Mouse (Mus musculus) layer of hippocampus, adult 11-12 months (tissue): ENCODE measurements around the gene Yaf2.
"Not testable (repeated sequence)": the region's sequence is repeated elsewhere in the genome, so short reads cannot be mapped to it uniquely, and the experiment has no call there.

ENCODE experiments used
- DNase-seq: peaks from one replicate; pipeline ENCODE4 v3.0.0; 2022; ENCODE audit warnings: low spot score

Yaf2 gene

DNA sequence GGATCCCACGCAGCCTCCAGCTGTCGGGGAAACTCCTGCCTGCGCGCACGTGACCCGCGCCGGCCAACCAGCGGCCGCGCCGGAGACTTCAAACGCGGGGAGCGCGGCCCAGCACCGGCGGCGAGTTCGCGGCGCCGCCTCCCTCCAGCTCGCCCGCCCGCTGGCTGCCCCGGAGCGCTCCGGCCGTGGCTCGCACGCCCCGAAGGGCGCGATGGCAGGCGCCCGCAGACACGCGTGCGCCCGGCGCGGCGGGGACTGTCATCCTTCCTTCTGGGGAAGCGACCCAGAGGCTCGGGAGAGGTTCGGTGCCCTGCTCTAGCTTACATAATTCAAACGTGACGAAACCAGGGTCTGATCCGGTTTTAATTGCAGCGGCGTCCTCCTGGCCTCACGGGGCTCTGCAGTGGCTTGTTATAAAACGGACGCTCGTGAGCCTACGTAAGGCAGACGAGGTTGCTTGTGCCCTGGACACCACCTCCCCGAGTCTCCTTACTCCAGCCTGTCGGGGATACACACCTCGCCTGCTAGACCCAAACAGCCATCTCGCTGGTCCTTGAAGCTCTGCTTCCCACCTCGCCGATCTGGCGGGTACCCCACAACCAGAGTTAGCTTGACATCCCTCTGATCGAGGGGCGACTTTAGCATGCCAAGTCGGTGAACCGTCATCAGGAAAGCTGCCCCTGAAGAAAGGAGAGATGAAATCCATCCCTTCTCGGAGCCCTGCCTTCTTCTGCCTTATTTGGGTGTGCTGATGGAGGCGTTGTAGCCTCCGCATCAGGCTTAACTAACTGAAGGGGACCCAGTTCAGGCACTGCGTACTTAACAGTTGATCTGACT, at the start of gene Yaf2:
Gene Yaf2 (minus strand): TSS at position 11 of the 837 bp plus-strand sequence.
- peak; percentile 85 for DNase-seq

DNA sequence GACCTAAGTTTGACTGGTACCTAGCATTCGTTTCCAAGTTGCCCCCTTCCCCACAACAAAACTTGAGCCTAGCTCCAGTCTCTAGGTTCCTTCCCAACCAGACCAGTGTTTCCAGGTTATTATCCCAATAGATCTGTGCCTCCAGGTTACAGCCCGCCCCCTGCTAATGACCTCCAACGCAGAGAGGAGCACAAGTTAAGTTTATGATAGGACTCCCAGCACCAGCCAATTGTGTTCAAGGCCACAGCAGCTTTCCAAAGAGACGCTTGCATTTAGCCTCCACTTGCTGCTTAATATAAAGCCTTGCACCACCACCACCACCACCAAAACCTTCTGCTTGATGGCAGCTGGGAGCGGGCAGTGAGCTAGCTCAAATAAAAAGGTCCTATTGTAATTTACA, 44.6 kb upstream of the Yaf2 start:
- DNase-seq: no peak

GRCm38 (mm10) chr15:93379177-93379576, 42.4 kb upstream of the Yaf2 start:
- no peak for DNase-seq

GRCm38 (mm10) chr15:93375696-93376095, 39.0 kb upstream of the Yaf2 start:
- no peak for DNase-seq

- not testable (repeated sequence) for DNase-seq
Measured at GRCm38 (mm10) chr15:93372525-93373119, 35.9 kb upstream of the Yaf2 start.

DNA sequence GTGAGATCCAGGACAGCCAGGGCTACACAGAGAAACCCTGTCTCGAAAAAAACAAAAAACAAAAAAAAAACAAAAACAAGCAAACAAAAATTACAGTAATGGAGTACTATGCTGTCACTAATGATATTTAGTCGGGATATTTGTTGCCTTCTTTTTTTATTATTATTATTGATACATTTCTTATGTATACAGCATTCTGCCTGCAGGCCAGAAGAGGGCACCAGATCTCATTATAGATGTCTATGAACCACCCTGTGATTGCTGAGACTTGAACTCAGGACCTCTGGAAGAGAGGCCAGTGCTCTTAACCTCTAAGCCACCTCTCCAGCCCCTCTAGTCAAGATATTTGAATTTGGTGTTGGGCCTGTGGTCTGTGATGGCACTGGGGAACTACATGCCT, 35.1 kb upstream of the Yaf2 start:
- no peak for DNase-seq

GRCm38 (mm10) chr15:93368558-93368957, 31.8 kb upstream of the Yaf2 start:
- no peak for DNase-seq

DNA sequence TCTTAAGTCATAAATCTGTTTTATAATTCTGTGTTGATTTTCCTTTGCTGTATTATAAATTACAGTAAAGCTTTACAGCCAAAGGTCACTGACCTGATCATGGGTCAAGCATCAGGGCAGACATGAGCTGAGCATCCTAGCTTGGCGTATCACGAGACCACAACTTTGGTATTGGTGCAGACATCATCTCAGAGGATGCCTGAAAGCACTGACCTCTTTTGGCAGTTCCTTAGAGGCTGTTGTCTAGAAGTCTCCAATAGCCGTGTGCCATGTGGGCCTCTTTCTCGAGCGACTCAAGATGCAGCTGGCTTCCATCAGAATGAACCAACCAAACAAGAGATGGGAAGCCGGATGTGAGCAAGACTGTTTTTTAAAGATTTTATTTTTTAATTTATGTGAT, 28.8 kb upstream of the Yaf2 start:
- no peak for DNase-seq

DNA sequence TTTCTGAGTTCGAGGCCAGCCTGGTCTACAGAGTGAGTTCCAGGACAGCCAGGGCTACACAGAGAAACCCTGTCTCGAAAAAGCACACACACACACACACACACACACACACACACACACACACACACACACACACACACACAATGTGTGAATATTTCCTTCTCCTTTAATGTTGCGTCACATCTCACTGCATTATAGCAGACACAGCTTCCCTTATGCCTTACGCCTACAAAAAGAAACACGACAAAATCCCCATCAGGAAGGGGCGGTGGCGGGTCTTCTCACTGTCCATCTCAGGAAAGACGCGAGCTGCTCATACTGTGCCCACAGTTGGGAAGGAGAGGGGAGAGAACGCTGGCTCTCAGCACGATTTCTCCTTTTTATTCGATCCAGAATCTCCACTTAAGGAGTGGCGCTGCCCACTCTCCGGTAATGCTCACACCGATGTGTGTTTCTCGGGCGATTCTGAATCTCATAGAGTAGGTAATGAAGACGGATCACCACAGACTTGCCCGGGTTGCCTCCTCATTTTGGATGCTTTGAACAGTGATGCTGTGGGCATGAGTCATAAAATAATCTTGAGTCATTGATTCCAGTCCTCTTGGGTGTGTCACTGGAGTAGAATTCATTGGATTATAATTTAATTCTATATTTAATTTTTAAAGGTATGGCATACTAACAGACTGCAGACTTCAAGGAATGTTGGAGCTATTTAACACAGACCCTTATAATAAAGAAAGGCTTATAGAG, 21.8 kb upstream of the Yaf2 start:
- DNase-seq: no peak

- DNase-seq: no peak
Measured at GRCm38 (mm10) chr15:93340630-93341379, 4.1 kb upstream of the Yaf2 start.

- no peak for DNase-seq
Measured at GRCm38 (mm10) chr15:93336658-93336924, 144 bp downstream of the Yaf2 start.

GRCm38 (mm10) chr15:93335821-93336657, 696 bp downstream of the Yaf2 start:
- DNase-seq: peak; percentile 24

DNA sequence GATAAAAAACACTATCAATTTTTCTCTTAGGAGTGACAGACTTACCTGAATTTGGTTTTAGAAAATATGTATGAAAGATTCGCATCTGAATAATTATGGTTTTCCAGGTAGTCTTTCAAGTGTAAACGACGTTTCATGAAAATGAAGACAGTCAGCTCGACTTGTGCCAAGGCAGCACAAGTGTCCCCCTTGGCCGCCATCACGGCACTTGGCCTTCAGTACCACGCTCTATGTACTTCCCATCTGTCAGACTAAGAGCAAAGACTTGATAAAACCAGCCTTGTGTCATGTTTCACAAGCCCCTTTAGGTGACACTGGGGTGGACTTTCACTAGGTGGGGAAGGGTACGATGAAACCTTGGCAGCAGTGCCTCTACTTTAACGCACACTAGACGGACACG, 5.5 kb downstream of the Yaf2 start:
- DNase-seq: no peak

- no peak for DNase-seq
Measured at GRCm38 (mm10) chr15:93327235-93327634, 9.5 kb downstream of the Yaf2 start.

GRCm38 (mm10) chr15:93326651-93327050, 10.1 kb downstream of the Yaf2 start:
- no peak for DNase-seq

- no peak for DNase-seq
Measured at GRCm38 (mm10) chr15:93325360-93325759, 11.4 kb downstream of the Yaf2 start.

- no peak for DNase-seq
Measured at GRCm38 (mm10) chr15:93318781-93319180, 18.0 kb downstream of the Yaf2 start.

DNA sequence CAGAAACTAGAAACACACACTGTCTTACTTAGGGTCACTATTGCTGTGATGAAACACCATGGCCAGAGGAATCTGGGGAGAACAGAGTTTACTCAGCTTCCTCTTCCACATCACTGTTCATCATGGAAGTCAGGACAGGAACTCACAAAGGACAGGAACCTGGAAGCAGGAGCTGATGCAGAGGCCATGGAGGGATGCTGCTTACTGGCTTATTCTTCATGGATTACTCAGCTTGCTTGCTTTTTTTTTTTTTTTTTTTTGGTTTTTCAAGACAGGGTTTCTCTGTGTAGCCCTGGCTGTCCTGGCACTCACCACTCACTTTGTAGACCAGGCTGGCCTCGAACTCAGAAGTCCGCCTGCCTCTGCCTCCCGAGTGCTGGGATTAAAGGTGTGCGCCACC, 26.4 kb downstream of the Yaf2 start:
- DNase-seq: not testable (repeated sequence)

DNA sequence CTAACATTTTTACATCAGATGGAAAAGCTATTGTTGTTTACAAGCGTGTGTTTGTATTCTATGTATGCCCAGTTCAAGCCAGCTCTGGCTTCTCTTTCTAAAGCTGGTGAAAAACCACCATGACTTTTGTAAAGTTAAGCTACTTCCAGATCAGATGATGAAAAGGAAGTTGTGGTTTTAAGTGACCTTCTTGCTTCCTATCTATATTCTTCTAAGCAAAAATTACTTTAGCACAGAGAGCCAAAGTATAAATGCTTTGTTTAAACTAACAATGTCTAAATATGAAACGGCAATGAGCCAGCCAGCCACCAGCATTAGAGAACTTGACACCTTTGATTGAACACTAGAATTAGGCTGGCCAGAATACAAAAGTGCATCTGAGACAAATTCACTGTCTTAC, 38.5 kb downstream of the Yaf2 start:
- no peak for DNase-seq

DNA sequence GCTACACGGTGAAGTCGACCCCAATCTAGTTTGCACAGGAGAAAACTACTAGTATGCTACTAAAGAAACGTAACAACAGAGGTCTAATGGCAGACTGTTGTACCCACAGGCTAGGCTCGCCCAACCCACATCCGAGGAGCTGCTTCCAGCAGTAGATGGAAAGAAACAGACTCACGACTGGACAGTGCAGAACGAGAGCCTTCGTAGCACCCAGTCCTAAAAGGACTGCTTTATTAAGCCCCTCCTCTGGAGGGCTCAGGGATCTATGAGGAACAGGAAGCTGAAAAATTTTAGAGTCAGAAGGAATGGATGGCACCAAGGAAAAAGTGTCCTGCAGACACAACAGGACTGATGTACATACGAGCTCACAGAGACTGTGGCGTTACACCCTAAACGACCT, 42.3 kb downstream of the Yaf2 start:
- DNase-seq: no peak

DNA sequence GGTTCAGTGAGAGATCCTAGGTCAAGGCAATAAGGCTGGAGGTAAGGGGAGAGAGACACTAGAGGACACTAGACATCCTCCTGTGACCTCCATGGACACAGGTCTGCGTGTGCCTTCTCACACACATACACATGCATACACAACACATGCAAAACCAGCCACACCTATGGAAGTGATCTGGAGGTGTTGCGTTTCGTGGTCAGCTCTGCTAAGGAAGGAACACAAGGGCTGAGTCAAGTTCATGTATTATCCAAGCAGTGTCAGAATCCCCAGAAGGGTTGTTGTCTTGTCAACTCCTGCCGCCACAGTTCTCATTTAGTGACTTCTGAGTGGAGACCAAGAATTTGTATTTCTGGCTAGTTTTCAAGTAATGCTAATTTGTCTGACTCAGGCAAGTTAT, 48.4 kb downstream of the Yaf2 start:
- no peak for DNase-seq

DNA sequence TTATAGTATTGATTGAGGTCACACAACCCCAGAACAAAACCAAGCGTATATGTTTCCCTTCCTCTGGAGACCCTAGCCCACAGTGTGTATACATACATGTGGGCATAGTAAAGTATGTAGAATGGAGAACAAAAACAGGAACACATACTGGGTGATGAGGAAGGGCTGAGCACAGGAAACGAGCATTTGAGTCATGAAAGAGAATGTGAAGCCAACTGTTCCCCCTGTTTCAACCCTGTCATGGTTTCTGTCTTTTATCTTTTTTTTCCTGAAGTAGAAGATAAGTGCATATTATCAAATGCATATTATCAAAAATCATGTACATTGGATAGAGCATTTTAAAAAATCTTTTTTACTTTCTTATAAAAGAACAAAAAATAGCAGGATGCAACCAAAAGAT, 49.1 kb downstream of the Yaf2 start:
- no peak for DNase-seq
